Mouse (Mus musculus) liver, adult 2 months (tissue): ENCODE results near the gene Casc1. TPM values are rescaled to one million over a fixed set of nuclear protein-coding genes. Genes with fewer than 3 reads are reported as not detected.

Experiments
- DNase-seq: peaks from one replicate; pipeline ENCODE4 v3.0.0-alpha.2; 2011; ENCODE audit warnings: low read depth, low spot score; ENCODE audit errors: extremely low read depth
- H3K27ac ChIP-seq: fragments of 200-500 bp; replicated peaks from 2 replicates; pipeline ENCODE4 v1.5.1; 2012; ENCODE audit warnings: low read depth, mild to moderate bottlenecking, control low read depth, inconsistent platforms, low read length; ENCODE audit not compliant: insufficient read depth
- H3K27me3 ChIP-seq: fragments of 200-500 bp; 2 replicates; pipeline ENCODE4 v1.6.1; 2012; ENCODE audit warnings: mild to moderate bottlenecking, moderate library complexity, low read length, inconsistent platforms; ENCODE audit not compliant: control insufficient read depth, insufficient read depth
- H3K36me3 ChIP-seq: fragments of 200-500 bp; 2 replicates; pipeline ENCODE4 v1.6.1; 2012; ENCODE audit warnings: low read length, inconsistent platforms; ENCODE audit not compliant: control insufficient read depth, insufficient read depth
- H3K4me1 ChIP-seq: fragments of 200-500 bp; 2 replicates; pipeline ENCODE4 v1.6.1; 2011; ENCODE audit warnings: low read length; ENCODE audit not compliant: control insufficient read depth, insufficient read depth
- H3K4me3 ChIP-seq: fragments of 200-500 bp; 2 replicates; pipeline ENCODE4 v1.5.1; 2011; ENCODE audit warnings: low read depth, mild to moderate bottlenecking, control low read depth, low read length, moderate library complexity; ENCODE audit not compliant: insufficient read depth
- H3K79me2 ChIP-seq: fragments of 200-500 bp; 2 replicates; pipeline ENCODE4 v1.6.1; 2012; ENCODE audit warnings: inconsistent platforms, mild to moderate bottlenecking, low read length, moderate library complexity; ENCODE audit not compliant: control insufficient read depth, insufficient read depth
- H3K9ac ChIP-seq: fragments of 200-500 bp; 2 replicates; pipeline ENCODE4 v1.6.1; 2012; ENCODE audit warnings: low read depth, mild to moderate bottlenecking, control low read depth, inconsistent platforms, low read length
- CTCF ChIP-seq: fragments of 200-500 bp; IDR thresholded peaks from 2 replicates; pipeline ENCODE4 v1.5.1; 2011; ENCODE audit warnings: low read depth, low read length, control low read depth
- POLR2A ChIP-seq: fragments of 200-500 bp; IDR thresholded peaks from 2 replicates; pipeline ENCODE4 v1.6.1; 2011; ENCODE audit warnings: low read length, control low read depth; ENCODE audit not compliant: insufficient read depth; ENCODE audit errors: extremely low read depth
- WGBS: fragments of 180-500 bp; shearing (Covaris S2); methylation state at CpG from one replicate; pipeline ENCODE4 v1.1.7; 2018; 5-methylcytosine and 5-hydroxymethylcytosine counted together
- polyA plus RNA-seq: library from polyadenylated mRNA; depleted of rRNA; stranded (reverse); fragments of >200 nt; gene quantifications from 2 replicates; pipeline ENCODE4 v1.2.3, GENCODE M21; 2012
- total RNA-seq: library from RNA; depleted of rRNA; stranded (reverse); fragments of >200 nt; gene quantifications from 2 replicates; pipeline ENCODE4 v1.2.3, GENCODE M21; 2014

Gene Casc1
- total and polyA plus RNA-seq, 2 experiments = 0.18 TPM; not detected in 1

DNA sequence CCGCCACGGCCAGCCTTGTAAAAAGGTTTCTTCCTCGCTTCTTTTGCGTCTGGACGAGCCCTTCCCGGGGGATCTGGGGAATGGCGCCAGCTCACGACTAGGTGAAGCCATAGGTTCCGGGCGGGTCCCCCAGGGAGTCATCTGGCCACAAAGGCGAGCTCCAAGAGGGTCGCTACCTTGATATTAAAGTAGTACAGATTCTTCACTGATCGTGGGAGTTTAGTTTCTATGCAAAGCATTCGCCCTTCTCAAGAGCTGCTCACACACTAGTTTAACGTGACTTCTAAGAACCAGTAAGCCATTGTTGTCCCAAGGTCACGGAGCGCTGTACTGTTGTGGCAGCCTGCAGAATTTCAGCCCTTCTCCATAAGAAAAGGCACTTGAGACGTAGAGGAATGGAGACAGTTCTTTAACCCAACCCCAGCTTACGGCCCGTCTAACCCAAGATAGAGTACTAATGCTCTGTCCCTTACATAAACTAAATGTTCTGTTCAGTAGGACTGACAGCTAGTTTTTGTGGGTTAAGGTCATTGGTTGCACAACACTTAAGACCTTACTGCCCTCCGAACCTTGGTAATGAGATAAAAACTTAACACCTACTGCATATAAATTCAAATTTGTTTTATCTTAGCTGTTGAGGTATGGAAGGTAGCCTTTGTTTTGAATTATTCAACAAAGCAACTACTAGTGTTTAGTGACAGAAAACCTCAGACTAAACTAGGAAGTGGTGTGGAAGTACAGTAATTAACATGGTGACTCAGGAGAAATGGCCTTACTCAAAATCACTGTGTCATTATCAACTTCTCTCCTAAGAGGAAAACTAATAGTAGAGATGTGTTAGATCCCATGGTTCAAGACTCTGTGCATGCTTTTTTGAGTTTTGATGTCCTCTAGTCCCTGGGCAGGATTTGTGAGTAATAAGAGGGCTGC lies 836 bp upstream of the Casc1 start:
- Histone ChIP-seq H3K4me1 (peaks cover 11% of the 10 kb centered on the region), H3K4me3 (peak overlapping the region; percentile 78), H3K36me3 (peaks cover 5% of the 10 kb centered on the region), H3K79me2 (peaks cover 3% of the 10 kb centered on the region; the same call in 1 of the 2 replicates), H3K9ac (peak overlapping the region; percentile 79), H3K27ac (peak overlapping the region; percentile 90), H3K27me3 (no peaks in the 10 kb centered on the region)
- peak; percentile 80 for DNase-seq
- TF ChIP-seq CTCF = no peak
- TF ChIP-seq POLR2A = no peak
- 1% methylated on average over 21 of the region's 21 CpGs for WGBS

DNA sequence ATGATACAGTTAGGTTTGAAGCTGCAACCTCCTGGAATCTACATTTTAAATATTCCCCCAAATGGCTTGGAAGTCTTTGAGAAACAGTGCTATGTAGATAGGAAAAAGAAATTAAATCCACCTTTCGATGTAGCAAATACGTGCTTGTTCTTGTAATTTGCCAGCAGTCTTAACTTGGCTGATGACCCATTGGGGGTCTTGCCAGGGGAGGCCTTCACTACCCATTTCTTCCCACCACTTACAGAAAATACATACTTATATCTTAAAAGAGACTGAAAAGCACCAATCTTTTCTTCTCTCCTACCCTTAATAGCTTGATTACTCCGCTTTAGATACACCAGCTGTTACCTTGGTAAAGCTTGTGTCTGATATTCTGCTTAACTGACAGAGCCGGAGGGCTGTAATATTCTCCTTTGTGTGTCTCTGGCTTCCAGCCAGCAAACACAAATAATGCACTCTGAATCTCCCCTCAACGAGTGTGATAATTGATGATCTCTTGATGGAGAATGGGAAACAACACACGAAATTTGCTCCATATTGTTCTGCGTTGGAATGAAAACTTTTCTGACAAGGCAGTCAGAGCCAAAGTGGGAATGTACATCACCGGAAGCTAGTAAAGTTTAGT lies 637 bp downstream of the Casc1 start:
- TF ChIP-seq CTCF (no peak), POLR2A (no peak)
- H3K27me3 ChIP-seq = no peaks in the 10 kb centered on the region
- peaks cover 3% of the 10 kb centered on the region; the same call in 1 of the 2 replicates for H3K79me2 ChIP-seq
- 29% methylated on average over 8 of the region's 8 CpGs for WGBS
- peaks cover 11% of the 10 kb centered on the region for H3K4me1 ChIP-seq
- H3K4me3 ChIP-seq = peak overlapping the region; percentile 50
- H3K9ac ChIP-seq = no peak overlapping the region
- no peak overlapping the region for H3K27ac ChIP-seq
- H3K36me3 ChIP-seq = no peaks in the 10 kb centered on the region
- no peak for DNase-seq

GRCm38 (mm10) chr6:145205142-145205541 lies 5.7 kb downstream of the Casc1 start:
- TF ChIP-seq POLR2A (no peak), CTCF (no peak)
- Histone ChIP-seq H3K4me1 (no peaks in the 10 kb centered on the region), H3K27me3 (no peaks in the 10 kb centered on the region), H3K27ac (no peak overlapping the region), H3K9ac (no peak overlapping the region), H3K4me3 (no peak overlapping the region), H3K36me3 (no peaks in the 10 kb centered on the region), H3K79me2 (no peaks in the 10 kb centered on the region)
- WGBS = 84% methylated on average over 10 of the region's 10 CpGs
- DNase-seq = no peak

GRCm38 (mm10) chr6:145204440-145204839 lies 6.4 kb downstream of the Casc1 start:
- DNase-seq = no peak
- no peaks in the 10 kb centered on the region for H3K79me2 ChIP-seq
- 91% methylated on average over 6 of the region's 6 CpGs for WGBS
- no peak overlapping the region for H3K4me3 ChIP-seq
- H3K36me3 ChIP-seq = no peaks in the 10 kb centered on the region
- H3K27me3 ChIP-seq = no peaks in the 10 kb centered on the region
- H3K4me1 ChIP-seq = no peaks in the 10 kb centered on the region
- no peak overlapping the region for H3K9ac ChIP-seq
- no peak overlapping the region for H3K27ac ChIP-seq
- TF ChIP-seq CTCF = no peak
- TF ChIP-seq POLR2A = no peak

GRCm38 (mm10) chr6:145202432-145203125 lies 8.2 kb downstream of the Casc1 start:
- Histone ChIP-seq H3K36me3 (no peaks in the 10 kb centered on the region), H3K4me1 (no peaks in the 10 kb centered on the region), H3K79me2 (no peaks in the 10 kb centered on the region), H3K4me3 (no peak overlapping the region), H3K27ac (no peak overlapping the region), H3K27me3 (no peaks in the 10 kb centered on the region), H3K9ac (no peak overlapping the region)
- no peak for TF ChIP-seq POLR2A
- no peak for TF ChIP-seq CTCF
- WGBS = 77% methylated on average over 13 of the region's 13 CpGs
- DNase-seq = no peak
